Mouse (Mus musculus) urinary bladder, postnatal 10 days (tissue): ENCODE data around the gene Agbl4.

ENCODE experiments used
- DNase-seq: peaks from one replicate; pipeline ENCODE4 v3.0.0; 2022; ENCODE audit warnings: low spot score

Gene Agbl4

DNA sequence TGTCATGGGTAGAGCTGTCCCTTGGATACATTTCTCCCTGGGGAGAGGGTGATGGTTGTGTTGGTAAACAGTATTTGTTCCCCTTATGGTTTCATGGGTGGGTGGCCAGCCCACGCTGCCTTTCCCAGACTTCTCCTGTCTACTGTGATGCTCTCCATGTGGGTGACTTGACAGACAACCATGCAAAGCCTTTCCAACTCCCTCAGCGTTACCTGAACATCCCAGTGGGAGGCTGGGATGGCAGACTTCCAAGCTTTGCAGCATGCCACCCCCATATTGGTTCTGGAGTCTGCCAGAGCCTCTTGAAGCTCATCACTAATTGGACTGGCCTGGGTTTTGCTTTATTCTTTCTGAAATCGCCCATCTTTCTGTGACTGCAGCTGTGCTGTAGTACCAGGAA is 1101.3 kb downstream of the Agbl4 start:
- no peak for DNase-seq

DNA sequence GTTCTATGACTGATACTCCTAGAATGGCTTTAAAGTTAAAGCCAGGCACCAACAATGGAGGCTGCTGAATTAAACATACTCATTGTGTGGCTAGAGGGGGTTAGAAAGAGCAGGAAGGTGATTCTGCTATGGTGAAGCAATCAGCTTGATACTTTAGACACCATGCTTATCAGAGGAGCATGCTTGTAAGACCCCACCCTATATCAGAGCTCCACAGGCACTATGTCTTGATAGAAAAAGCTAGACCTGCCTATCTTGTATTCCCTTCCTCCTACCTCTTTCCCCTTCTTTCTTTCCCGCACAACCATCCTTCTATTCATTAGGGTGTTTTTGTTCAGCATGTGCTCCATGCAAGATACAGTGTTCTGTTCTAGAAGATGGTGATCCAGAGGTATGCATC is 1104.0 kb downstream of the Agbl4 start:
- DNase-seq, result no peak

DNA sequence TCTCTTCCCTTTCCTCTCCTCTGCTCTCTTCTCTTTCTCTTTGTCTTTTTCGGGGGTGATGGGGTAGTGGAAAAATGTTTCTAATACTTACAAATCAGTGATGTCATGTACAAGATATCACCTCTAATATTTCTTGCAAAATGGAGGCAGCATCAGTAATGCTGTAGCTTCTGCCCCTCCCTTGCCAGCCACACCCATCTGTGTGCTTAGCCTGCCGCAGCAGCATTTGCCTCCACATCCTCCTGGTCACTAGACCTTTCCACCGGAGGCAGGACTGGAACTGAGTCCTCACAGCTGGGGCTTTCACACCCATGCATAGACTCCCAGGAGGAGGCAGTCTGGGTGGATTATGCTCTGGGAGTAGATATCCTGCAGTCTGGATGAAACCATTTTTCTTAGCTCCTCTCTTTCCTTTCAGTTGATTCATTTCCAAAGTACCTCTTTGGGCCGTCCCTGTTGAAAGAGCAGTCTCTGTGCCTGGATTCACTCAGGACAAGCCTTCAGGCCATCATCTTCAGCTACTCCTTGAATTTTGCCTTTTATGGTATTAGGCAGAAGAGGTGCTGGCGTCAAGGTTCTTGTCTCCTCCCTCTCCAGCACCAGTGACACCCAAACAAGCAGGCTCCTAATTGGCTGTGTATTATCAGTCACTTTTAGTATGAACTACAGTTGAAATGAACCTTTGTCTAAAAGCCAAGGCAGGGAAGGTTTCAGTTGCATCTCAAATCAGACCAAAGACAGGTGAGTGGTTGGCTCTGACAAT is 1105.7 kb downstream of the Agbl4 start:
- DNase-seq, result no peak

DNA sequence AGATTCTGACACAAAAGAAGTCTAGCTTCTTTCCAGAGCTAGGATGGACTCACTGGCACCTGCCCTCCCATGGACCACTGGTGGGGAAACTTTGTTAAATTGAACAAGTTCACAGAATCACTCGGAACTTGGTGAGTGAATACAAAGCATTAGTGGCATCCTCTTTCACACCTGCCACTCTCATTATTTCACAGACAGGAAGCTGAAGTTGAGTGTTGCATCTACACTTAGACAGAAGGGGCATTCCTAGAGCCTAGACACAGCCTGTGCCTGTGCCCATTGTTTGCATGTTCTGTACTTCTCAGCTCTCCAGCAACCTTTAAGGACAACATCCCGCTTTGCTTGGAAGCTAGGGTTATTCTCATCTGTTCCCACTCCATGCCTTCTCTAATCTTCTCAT is 1107.5 kb downstream of the Agbl4 start:
- DNase-seq, result no peak

- DNase-seq, result no peak
These were observed 1112.7 kb downstream of the Agbl4 start for GRCm38 (mm10) chr4:111510129-111510528.

GRCm38 (mm10) chr4:111513921-111514320 is 1116.5 kb downstream of the Agbl4 start:
- DNase-seq, result no peak

GRCm38 (mm10) chr4:111516136-111516535 is 1118.7 kb downstream of the Agbl4 start:
- no peak for DNase-seq

- no peak for DNase-seq
These were observed 1119.8 kb downstream of the Agbl4 start for GRCm38 (mm10) chr4:111517063-111517792.

GRCm38 (mm10) chr4:111518191-111518590 is 1120.7 kb downstream of the Agbl4 start:
- no peak for DNase-seq

- no peak for DNase-seq
These were observed 1121.8 kb downstream of the Agbl4 start for GRCm38 (mm10) chr4:111519267-111519666.

- no peak for DNase-seq
These were observed 1122.5 kb downstream of the Agbl4 start for GRCm38 (mm10) chr4:111520006-111520405.

- no peak for DNase-seq
These were observed 1125.5 kb downstream of the Agbl4 start for GRCm38 (mm10) chr4:111522974-111523373.

- DNase-seq, result no peak
These were observed 1131.5 kb downstream of the Agbl4 start for GRCm38 (mm10) chr4:111528961-111529360.

DNA sequence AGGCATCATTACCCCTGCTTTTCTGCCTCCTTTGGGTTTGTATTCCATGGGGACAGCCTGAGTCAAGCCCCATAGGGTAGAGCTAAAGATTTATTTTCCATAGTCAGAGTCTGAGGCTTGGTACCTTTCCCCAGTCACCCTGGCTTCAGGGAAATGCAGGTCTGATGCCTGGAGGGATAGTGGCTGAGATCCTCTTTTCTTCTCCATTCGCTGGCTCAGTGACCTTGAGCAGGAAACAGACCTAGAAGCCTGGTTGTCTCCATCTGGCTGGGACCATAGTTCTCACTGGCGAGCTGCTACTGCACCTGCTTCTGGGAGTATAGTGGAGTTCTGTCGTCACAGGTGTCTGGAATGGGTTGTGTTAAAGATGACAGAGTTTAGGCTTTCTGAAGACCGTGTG is 1132.5 kb downstream of the Agbl4 start:
- no peak for DNase-seq

DNA sequence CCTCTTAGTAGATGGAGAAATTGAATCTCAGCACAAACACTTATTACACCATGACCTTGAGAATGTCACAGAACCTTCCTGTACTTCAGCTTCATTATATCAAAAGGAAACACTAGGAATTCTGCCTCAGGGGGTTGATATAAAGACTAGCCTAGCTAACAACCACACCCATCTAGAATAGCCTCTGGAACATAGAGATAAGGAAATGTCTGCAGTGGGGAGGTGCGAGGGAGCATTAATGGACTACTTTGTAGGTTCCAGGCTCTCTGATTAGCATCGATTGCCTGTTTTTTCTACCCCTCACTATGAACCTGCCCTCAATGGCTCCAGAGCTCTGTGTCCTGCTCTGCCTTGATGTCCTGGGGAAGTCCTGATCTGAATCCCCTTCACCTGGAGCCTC is 1133.1 kb downstream of the Agbl4 start:
- no peak for DNase-seq

DNA sequence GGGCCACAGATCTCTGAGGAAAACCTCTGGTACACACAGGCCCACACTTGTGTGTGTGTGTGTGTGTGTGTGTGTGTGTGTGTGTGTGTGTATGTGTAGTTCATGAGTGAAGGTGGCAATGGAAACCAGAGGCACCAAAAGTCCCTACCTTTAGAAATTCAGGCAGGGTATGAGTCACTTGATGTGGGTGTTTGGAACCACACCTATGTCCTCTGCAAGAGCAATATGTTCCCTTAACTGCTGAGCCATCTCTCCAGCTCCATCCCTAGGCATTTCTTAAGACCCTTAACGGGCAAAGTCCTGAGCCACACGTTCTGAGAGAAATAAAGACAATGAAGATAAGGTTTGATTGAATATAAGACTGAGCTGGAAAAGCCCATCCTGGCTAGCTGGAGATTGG is 1147.2 kb downstream of the Agbl4 start:
- DNase-seq, result no peak

DNA sequence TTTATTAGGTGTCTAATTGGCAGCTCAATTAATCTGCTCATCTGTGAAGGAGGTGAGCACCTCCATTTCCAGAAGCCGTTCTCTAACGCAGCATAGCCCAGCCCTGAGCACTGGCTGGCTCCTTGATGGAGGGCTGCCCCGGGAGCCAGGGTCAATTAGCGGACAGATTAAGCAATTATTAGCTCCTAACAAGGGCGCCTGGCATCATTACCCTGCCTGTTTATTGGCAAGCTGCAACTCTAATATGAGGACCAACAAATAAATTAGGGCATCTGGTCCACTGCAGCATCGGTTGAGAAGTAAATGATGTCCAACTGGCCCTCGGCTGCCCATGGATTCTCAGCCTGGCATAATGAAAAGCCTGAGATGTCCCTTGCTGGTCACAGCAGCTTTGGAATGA is 1148.5 kb downstream of the Agbl4 start:
- no peak for DNase-seq

- no peak for DNase-seq
These were observed 1158.0 kb downstream of the Agbl4 start for GRCm38 (mm10) chr4:111555426-111555825.

DNA sequence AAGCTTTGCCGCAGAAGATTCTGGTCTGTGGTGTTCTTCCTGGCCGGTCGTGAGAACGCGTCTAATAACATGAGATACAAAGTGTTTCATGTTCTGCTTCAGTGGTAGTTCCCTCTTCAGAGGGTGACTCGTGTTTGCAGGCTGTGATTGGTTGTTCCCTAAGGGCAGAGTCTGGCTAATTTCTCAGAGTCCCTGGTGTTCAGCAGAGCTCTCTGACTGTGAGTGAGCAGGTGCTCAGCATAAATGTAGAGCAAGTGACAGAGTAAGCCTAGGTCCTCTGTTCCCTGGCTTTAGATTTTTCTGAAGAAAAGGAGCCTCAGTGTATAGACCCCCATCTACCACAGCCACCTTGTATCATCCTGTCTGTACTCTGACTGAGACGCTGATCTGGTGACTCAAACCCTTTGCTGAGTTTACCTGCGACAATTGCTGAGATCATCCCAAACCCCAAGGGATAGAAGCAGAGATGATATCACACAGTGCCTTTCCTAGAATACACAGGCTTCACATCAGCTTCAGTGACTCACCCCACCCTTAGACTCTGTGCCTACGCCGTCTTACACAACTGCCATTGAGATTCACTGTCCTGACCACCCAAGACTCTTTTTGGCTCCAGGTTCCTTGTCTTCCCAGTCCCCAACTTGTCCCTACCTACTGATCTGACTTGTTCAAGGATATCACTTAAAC is 1179.8 kb downstream of the Agbl4 start:
- no peak for DNase-seq

GRCm38 (mm10) chr4:111579115-111579862 is 1181.8 kb downstream of the Agbl4 start:
- no peak for DNase-seq

DNA sequence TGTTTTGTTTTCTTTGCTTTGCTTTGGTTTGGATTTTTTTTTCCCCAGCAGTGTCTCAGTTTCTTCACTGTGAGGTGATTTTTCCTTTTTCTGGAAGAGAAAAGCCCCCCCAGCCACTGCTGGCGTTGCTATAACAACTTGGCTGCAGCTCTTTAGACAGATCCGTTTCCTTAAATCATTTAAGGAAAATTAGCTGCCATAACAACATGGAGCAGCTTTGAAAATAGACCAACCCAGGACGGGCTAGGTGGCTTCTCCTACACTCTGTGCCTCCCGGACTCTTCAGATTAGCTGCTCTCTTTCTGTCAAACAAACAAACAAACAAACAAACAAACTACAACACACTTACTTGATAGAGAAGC is 1182.4 kb downstream of the Agbl4 start:
- DNase-seq, result no peak

DNA sequence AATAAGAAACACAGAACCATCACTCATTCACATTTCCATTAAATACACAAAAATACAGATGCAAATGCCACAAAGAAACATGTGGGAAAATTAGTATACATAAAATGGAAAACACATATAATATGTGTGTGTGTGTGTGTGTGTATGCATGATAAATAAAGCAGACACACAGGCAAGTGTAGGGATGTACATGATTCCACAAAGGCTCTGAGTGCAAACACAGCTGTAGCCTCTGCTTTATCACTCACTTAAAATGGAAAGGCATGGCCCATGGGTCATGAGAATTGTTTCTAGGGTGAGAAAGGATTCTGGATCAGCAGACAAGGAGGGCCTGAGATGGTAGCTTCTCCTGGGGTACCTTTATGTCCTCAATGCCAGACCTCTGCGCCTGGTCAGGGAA is 1182.8 kb downstream of the Agbl4 start:
- DNase-seq, result no peak
